Mouse (Mus musculus): ENCODE results near the gene Edn1. TPM values are rescaled to one million over a fixed set of nuclear protein-coding genes. Genes with fewer than 3 reads are reported as not detected.

The Edn1 gene
- 0.25 and 0.36 TPM in 2 replicates for total RNA-seq (2015)
- total RNA-seq (2017) = not detected in 2 replicates

- peak; percentile 92 for ATAC-seq (ENCODE audit: poor library complexity, severe bottlenecking)
Observed at GRCm38 (mm10) chr13:42301161-42301721, at the start of gene Edn1. Gene Edn1 (plus strand): TSS chr13:42301476.

- peak; percentile 73 for ATAC-seq (ENCODE audit: poor library complexity, severe bottlenecking)
Observed at GRCm38 (mm10) chr13:42253821-42254220, 47.5 kb upstream of the Edn1 start.

- ATAC-seq (ENCODE audit: poor library complexity, severe bottlenecking) = no peak
Observed at GRCm38 (mm10) chr13:42255105-42255504, 46.2 kb upstream of the Edn1 start.

GRCm38 (mm10) chr13:42258422-42258821 is 42.9 kb upstream of the Edn1 start:
- peak; percentile 93 for ATAC-seq (ENCODE audit: poor library complexity, severe bottlenecking)

GRCm38 (mm10) chr13:42260667-42261066 is 40.6 kb upstream of the Edn1 start:
- ATAC-seq (ENCODE audit: poor library complexity, severe bottlenecking) = no peak

- ATAC-seq (ENCODE audit: poor library complexity, severe bottlenecking) = no peak
Observed at GRCm38 (mm10) chr13:42270051-42270450, 31.2 kb upstream of the Edn1 start.

- no peak for ATAC-seq (ENCODE audit: poor library complexity, severe bottlenecking)
Observed at GRCm38 (mm10) chr13:42276774-42277454, 24.4 kb upstream of the Edn1 start.

GRCm38 (mm10) chr13:42277751-42278150 is 23.5 kb upstream of the Edn1 start:
- no peak for ATAC-seq (ENCODE audit: poor library complexity, severe bottlenecking)

GRCm38 (mm10) chr13:42285896-42286295 is 15.4 kb upstream of the Edn1 start:
- no peak for ATAC-seq (ENCODE audit: poor library complexity, severe bottlenecking)

- no peak for ATAC-seq (ENCODE audit: poor library complexity, severe bottlenecking)
Observed at GRCm38 (mm10) chr13:42286768-42287167, 14.5 kb upstream of the Edn1 start.

- no peak for ATAC-seq (ENCODE audit: poor library complexity, severe bottlenecking)
Observed at GRCm38 (mm10) chr13:42292593-42292992, 8.7 kb upstream of the Edn1 start.

GRCm38 (mm10) chr13:42298302-42298701 is 3.0 kb upstream of the Edn1 start:
- ATAC-seq (ENCODE audit: poor library complexity, severe bottlenecking) = no peak

- no peak for ATAC-seq (ENCODE audit: poor library complexity, severe bottlenecking)
Observed at GRCm38 (mm10) chr13:42298766-42299165, 2.5 kb upstream of the Edn1 start.

GRCm38 (mm10) chr13:42300567-42300966 is 709 bp upstream of the Edn1 start:
- peak; percentile 60; the same call in 1 of the 2 replicates for ATAC-seq (ENCODE audit: poor library complexity, severe bottlenecking)

GRCm38 (mm10) chr13:42301961-42302861 is 935 bp downstream of the Edn1 start:
- no peak for ATAC-seq (ENCODE audit: poor library complexity, severe bottlenecking)

GRCm38 (mm10) chr13:42303180-42303929 is 2.1 kb downstream of the Edn1 start:
- no peak for ATAC-seq (ENCODE audit: poor library complexity, severe bottlenecking)

- ATAC-seq (ENCODE audit: poor library complexity, severe bottlenecking) = no peak
Observed at GRCm38 (mm10) chr13:42304139-42304538, 2.9 kb downstream of the Edn1 start.

- no peak for ATAC-seq (ENCODE audit: poor library complexity, severe bottlenecking)
Observed at GRCm38 (mm10) chr13:42306870-42307800, 5.9 kb downstream of the Edn1 start.

GRCm38 (mm10) chr13:42308368-42309103 is 7.3 kb downstream of the Edn1 start:
- no peak for ATAC-seq (ENCODE audit: poor library complexity, severe bottlenecking)

All from megakaryocyte, adult 5-6 weeks (primary cell).